Mouse (Mus musculus) liver, postnatal 0 days (tissue): Measurements from ENCODE around the gene Dlgap4. TPM values are rescaled to one million over a fixed set of nuclear protein-coding genes. Genes with fewer than 3 reads are reported as not detected.

Experiments used
- ATAC-seq: fragments of 200-750 bp; cut with Nextera tagmentation; 2 replicates; pipeline ENCODE4 v1.8.0; 2017; ENCODE audit warnings: mild to moderate bottlenecking, moderate library complexity
- DNase-seq: peaks from one replicate; pipeline ENCODE4 v3.0.0-alpha.2; 2016
- H3K27ac ChIP-seq: fragments of 300-500 bp; sonication (generic); 2 replicates; pipeline ENCODE4 v1.5.1; 2014; ENCODE audit warnings: antibody characterized with exemption, moderate library complexity, mild to moderate bottlenecking, low read depth
- H3K27me3 ChIP-seq: fragments of 300-500 bp; sonication (generic); 2 replicates; pipeline ENCODE4 v1.6.1; 2014; ENCODE audit warnings: low read length, control low read depth, mixed read lengths; ENCODE audit not compliant: insufficient read depth
- H3K36me3 ChIP-seq: fragments of 300-500 bp; sonication (generic); replicated peaks from 2 replicates; pipeline ENCODE4 v1.6.1; 2014; ENCODE audit warnings: mild to moderate bottlenecking, control low read depth, low read length, moderate library complexity, mixed read lengths; ENCODE audit not compliant: insufficient read depth
- H3K4me1 ChIP-seq: fragments of 300-500 bp; sonication (generic); 2 replicates; pipeline ENCODE4 v1.6.1; 2014; ENCODE audit warnings: antibody characterized with exemption, mild to moderate bottlenecking, control low read depth; ENCODE audit not compliant: insufficient read depth
- H3K4me2 ChIP-seq: fragments of 300-500 bp; sonication (generic); 2 replicates; pipeline ENCODE4 v1.6.1; 2014; ENCODE audit warnings: low read depth, mild to moderate bottlenecking, low read length, moderate library complexity, mixed read lengths
- H3K4me3 ChIP-seq: fragments of 300-500 bp; sonication (generic); 2 replicates; pipeline ENCODE4 v1.5.1; 2014; ENCODE audit warnings: low read depth, low read length
- H3K9ac ChIP-seq: fragments of 300-500 bp; sonication (generic); replicated peaks from 2 replicates; pipeline ENCODE4 v1.6.1; 2014; ENCODE audit warnings: mild to moderate bottlenecking, moderate library complexity
- H3K9me3 ChIP-seq: fragments of 300-500 bp; sonication (generic); 2 replicates; pipeline ENCODE4 v1.6.1; 2016; ENCODE audit warnings: mild to moderate bottlenecking, control low read depth, low read length, mixed read lengths
- CTCF ChIP-seq: sonication (generic); IDR thresholded peaks from 2 replicates; pipeline ENCODE4 v1.5.1; 2016; ENCODE audit warnings: antibody characterized with exemption, low read depth
- EP300 ChIP-seq: IDR thresholded peaks from 2 replicates; pipeline ENCODE4 v1.6.1; 2016; ENCODE audit warnings: antibody characterized with exemption, low read depth, mild to moderate bottlenecking
- WGBS: fragments of 180-500 bp; shearing (Covaris S2); extraction: QIAGEN DNeasy Blood & Tissue Kit; methylation state at CpG from one replicate; pipeline ENCODE4 v1.1.7; 2014; ENCODE audit not compliant: insufficient replicate concordance; 5-methylcytosine and 5-hydroxymethylcytosine counted together
- polyA plus RNA-seq: library from polyadenylated mRNA; unstranded; fragments of >200 nt; fragmentation: Nextera tagmentation; extraction: Ambion mirVana; gene quantifications from 2 replicates; pipeline ENCODE4 v1.2.1, GENCODE M21; 2015

Gene Dlgap4
- polyA plus RNA-seq, 1 experiment from 2014 or later: 10.7 TPM

DNA sequence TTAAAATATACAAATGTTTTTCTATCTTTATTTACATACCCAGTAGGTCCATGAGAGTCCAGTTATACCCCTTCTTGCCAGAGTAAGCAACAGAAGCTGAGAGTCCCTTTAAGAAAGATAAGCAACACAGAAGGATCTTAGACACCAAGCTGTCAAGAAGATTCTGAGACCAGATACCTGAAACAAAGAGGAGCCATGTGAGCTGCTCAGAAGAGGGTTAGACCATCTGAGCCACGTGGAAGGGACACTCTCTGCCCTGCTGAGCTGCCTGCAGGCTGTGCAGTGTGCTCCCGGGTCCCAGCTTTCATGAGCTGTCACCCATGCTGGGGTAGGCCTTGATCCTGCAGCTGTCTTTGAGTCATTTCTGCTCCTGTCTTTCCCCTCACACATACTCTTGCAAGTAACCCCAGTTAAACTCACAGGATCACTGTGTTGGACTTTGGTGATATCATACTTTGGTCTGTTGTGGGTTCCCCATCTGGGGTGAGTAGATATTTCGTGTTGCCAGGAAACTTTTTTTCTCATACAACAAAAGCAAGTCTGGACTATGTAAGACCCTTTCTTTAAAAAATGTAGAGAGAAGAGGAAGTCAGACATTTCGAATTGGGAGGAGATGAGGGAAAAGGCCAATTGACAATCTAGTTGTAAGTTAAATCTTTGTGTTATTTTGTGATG is 190.3 kb downstream of the Dlgap4 start:
- H3K4me2 ChIP-seq: no peak overlapping the region
- H3K9me3 ChIP-seq: no peaks in the 10 kb centered on the region
- H3K4me3 ChIP-seq: no peak overlapping the region
- H3K9ac ChIP-seq: no peak overlapping the region
- no peak overlapping the region for H3K27ac ChIP-seq
- no peak for DNase-seq
- no peaks in the 10 kb centered on the region for H3K4me1 ChIP-seq
- 45% methylated on average over 4 of the region's 4 CpGs for WGBS
- H3K27me3 ChIP-seq: no peaks in the 10 kb centered on the region
- no peak for TF ChIP-seq CTCF
- 0 out of 2 replicates have a peak, but pooled peaks have one; percentile 20 for TF ChIP-seq EP300
- no peak for ATAC-seq
- no peaks in the 10 kb centered on the region for H3K36me3 ChIP-seq

DNA sequence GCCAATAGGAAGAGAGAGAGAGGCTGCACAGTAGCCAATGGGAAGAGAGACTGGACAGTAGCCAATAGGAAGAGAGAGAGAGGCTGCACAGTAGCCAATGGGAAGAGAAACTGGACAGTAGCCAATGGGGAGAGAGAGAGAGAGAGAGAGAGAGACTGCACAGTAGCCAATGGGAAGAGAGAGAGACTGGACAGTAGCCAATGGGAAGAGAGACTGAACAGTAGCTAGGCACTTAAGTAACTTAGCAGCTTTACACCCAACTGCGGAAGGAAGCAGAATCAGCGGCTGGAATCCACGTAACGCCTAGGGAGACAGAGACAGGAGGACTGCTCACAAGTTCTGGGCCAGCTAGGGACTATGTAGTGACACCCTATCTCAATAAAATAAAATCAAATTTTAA is 191.1 kb downstream of the Dlgap4 start:
- no peaks in the 10 kb centered on the region for H3K27me3 ChIP-seq
- no peak for ATAC-seq
- 99% methylated on average over 4 of the region's 4 CpGs for WGBS
- H3K4me1 ChIP-seq: no peaks in the 10 kb centered on the region
- H3K9me3 ChIP-seq: no peaks in the 10 kb centered on the region
- no peak overlapping the region for H3K9ac ChIP-seq
- no peak overlapping the region for H3K4me2 ChIP-seq
- H3K27ac ChIP-seq: no peak overlapping the region
- TF ChIP-seq EP300 (no peak), CTCF (no peak)
- no peaks in the 10 kb centered on the region for H3K36me3 ChIP-seq
- no peak overlapping the region for H3K4me3 ChIP-seq
- DNase-seq: no peak

GRCm38 (mm10) chr2:156806886-156807285 is 193.4 kb downstream of the Dlgap4 start:
- Histone ChIP-seq H3K27ac (no peak overlapping the region), H3K9me3 (no peaks in the 10 kb centered on the region), H3K9ac (no peak overlapping the region), H3K36me3 (no peaks in the 10 kb centered on the region), H3K4me2 (no peak overlapping the region), H3K4me1 (no peaks in the 10 kb centered on the region), H3K27me3 (no peaks in the 10 kb centered on the region), H3K4me3 (no peak overlapping the region)
- no peak for TF ChIP-seq EP300
- no peak for TF ChIP-seq CTCF
- 58% methylated on average over 6 of the region's 6 CpGs for WGBS
- ATAC-seq (no peak), DNase-seq (no peak)

DNA sequence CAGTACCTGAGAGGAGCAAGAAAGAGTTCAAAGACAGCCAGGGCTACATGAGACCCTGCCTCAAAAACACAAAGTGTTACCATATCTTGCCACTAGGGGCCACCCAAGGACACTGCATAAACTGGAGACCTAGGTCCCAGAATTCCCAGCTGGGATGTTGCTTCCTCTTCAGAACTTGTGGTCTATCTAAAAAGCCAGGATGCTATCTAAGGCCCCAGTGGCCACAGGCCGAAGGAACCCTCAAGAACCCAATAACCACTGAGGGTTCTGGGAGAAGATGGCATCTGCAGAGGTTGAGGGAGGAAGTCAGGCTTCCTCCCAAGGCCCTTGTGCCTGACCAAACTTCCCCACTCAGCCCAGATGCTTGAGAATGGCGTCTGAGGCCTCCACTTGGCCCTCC is 196.1 kb downstream of the Dlgap4 start:
- no peak for ATAC-seq
- TF ChIP-seq EP300 (no peak), CTCF (peak; percentile 85)
- no peak overlapping the region for H3K9ac ChIP-seq
- H3K4me3 ChIP-seq: no peak overlapping the region
- H3K27ac ChIP-seq: no peak overlapping the region
- H3K36me3 ChIP-seq: no peaks in the 10 kb centered on the region
- no peaks in the 10 kb centered on the region for H3K27me3 ChIP-seq
- WGBS: 11% methylated on average over 2 of the region's 2 CpGs
- H3K4me1 ChIP-seq: no peaks in the 10 kb centered on the region
- H3K9me3 ChIP-seq: no peaks in the 10 kb centered on the region
- no peak overlapping the region for H3K4me2 ChIP-seq
- DNase-seq: peak; percentile 52

- no peak overlapping the region for H3K27ac ChIP-seq
- H3K4me2 ChIP-seq: no peak overlapping the region
- H3K27me3 ChIP-seq: no peaks in the 10 kb centered on the region
- WGBS: 94% methylated on average over 10 of the region's 10 CpGs
- no peak overlapping the region for H3K4me3 ChIP-seq
- H3K4me1 ChIP-seq: no peaks in the 10 kb centered on the region
- no peak for ATAC-seq
- no peaks in the 10 kb centered on the region for H3K9me3 ChIP-seq
- no peaks in the 10 kb centered on the region for H3K36me3 ChIP-seq
- H3K9ac ChIP-seq: no peak overlapping the region
- no peak for DNase-seq
- TF ChIP-seq CTCF: no peak
- no peak for TF ChIP-seq EP300
These were observed 197.2 kb downstream of the Dlgap4 start for GRCm38 (mm10) chr2:156810716-156811115.

DNA sequence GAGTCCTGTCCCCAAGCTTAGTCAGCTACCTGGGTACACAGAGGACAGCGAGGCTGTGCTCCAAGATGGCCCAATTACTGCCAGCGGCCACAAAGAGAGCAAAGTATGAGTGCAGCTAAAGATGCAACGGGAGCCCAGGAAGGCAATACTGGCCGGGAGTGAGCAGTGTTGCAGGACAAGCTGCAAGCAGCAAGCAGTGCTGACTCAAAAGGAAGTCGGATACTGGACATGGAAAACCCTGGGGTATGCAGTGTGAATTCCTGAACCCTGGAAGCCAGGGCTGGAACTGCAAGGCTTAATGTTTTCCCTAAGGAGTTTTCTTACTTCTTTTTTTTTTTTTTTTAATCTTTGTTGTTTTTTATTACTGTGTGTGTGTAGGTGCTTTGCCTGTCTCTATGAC is 198.1 kb downstream of the Dlgap4 start:
- 65% methylated on average over 5 of the region's 5 CpGs for WGBS
- Histone ChIP-seq H3K4me1 (no peaks in the 10 kb centered on the region), H3K27me3 (no peaks in the 10 kb centered on the region), H3K4me2 (no peak overlapping the region), H3K36me3 (no peaks in the 10 kb centered on the region), H3K4me3 (no peak overlapping the region), H3K27ac (no peak overlapping the region), H3K9me3 (no peaks in the 10 kb centered on the region), H3K9ac (no peak overlapping the region)
- ATAC-seq (no peak), DNase-seq (no peak)
- TF ChIP-seq EP300: no peak
- TF ChIP-seq CTCF: no peak

Other genes starting within 250 kb of the Dlgap4 start
- 0.49 and 0.51 TPM in 2 replicates for gene Epb41l1, start 192.8 kb upstream of the Dlgap4 start, polyA plus RNA-seq
- gene Aar2, start 66.1 kb upstream of the Dlgap4 start, polyA plus RNA-seq: 10.8 and 10.9 TPM in 2 replicates
- gene Myl9, start 161.7 kb downstream of the Dlgap4 start, polyA plus RNA-seq: 50.4 and 51.2 TPM in 2 replicates
- 4.9 and 5.1 TPM in 2 replicates for gene Tgif2, start 226.3 kb downstream of the Dlgap4 start, polyA plus RNA-seq
- gene 4930518I15Rik, start 244.2 kb downstream of the Dlgap4 start, polyA plus RNA-seq: 1.2 and 1.8 TPM in 2 replicates
- gene Rab5if, start 249.4 kb downstream of the Dlgap4 start, polyA plus RNA-seq: 190 and 216 TPM in 2 replicates